Mouse (Mus musculus): Measurements from ENCODE around the gene Dlx6. TPM values are rescaled to one million over a fixed set of nuclear protein-coding genes. Genes with fewer than 3 reads are reported as not detected.

The Dlx6 gene
- total RNA-seq, 2 experiments from 2014 or later: 0.42 TPM; not detected in 1

- no peak for DNase-seq (ENCODE audit: low spot score in 2 of 2)
Measured at GRCm38 (mm10) chr6:6859111-6859949, 3.8 kb upstream of the Dlx6 start.

DNA sequence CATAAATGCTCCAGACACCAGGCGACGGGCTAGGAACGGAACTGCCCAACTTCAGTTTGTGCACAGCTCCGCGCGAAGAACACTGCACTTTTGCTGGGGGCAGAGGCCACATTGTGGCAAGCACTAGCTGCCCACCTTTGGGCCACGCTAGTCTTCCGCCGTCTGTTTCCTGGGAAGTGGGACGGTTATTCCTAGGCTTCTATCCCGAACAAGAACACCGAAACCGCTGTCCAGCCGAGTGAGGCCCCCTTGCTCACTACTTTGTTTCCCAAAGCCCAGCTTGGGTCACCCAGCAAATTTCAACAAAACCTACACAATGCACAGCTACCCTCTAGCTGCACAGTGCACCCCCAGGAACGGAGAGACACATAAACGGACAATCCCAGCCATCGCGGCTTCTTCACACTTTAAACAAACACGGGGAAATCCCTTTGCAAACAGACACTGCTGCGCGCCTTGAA, 3.2 kb upstream of the Dlx6 start:
- DNase-seq (ENCODE audit: low spot score in 2 of 2): no peak

DNA sequence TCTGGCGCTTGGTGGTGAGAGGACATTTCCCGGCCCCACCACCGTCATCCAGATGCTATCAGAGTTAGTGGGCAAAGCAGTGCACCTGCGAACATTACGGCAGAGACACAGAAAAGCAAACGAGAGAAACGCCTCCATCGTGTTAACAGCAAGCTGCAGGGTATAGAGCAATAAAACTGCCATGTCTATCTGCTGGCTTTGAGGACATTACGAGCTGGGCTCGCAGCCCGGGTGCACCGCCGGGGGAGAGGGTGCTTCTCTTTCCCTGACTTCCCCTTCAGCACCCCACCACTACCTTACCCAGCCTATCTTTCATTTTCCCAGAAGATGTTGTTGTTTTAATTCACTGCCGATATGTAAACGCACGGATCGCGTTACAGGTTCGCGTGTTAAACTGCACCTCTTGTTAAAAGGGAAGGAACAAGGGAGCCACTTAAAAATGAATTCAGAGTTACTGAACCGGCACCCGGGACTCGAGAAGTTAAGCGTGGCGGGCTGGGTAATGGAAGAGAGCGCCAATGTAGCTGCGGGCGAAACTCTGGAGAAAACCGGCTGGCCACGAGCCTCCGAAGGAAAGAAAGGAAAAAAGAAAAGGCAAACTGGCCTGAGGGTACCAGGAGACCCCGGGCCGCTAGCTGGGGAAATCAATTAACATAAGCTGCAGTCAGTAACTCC, 2.6 kb upstream of the Dlx6 start:
- no peak for DNase-seq (ENCODE audit: low spot score in 2 of 2)

DNA sequence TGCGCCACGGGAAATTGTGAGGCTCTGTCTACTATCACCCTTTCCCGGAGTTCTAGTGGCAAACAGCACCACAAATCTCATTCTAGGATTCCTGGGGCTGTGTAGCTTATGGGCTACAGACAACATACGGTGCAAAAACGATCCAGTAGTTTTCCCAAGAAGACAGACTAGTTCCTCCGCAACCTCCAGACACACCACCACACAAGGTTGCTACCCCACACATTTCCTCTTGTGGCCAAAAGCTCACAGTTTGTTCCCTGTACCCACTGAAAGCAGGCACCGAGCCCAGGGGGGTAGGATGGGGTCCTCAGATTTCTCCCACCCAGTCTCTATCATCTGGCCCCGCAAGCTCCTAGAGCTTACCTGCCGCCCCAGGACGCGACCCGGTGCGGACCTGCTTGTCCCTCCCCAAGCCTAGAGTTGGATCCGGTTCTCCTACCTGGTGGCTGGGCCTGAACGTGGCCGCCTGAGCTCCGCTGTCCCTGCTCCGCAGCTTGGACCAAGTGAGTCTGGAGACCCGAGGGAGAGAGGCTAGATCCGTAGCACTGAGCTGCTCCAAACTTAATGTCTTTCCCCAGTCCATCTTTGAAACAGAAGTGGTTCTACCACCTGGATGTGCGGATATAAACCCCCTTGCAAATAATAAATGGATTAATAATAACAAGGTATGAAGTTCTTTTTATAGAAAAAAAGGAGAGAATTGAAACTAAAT, 1.9 kb upstream of the Dlx6 start:
- DNase-seq (ENCODE audit: low spot score in 2 of 2): no peak

DNA sequence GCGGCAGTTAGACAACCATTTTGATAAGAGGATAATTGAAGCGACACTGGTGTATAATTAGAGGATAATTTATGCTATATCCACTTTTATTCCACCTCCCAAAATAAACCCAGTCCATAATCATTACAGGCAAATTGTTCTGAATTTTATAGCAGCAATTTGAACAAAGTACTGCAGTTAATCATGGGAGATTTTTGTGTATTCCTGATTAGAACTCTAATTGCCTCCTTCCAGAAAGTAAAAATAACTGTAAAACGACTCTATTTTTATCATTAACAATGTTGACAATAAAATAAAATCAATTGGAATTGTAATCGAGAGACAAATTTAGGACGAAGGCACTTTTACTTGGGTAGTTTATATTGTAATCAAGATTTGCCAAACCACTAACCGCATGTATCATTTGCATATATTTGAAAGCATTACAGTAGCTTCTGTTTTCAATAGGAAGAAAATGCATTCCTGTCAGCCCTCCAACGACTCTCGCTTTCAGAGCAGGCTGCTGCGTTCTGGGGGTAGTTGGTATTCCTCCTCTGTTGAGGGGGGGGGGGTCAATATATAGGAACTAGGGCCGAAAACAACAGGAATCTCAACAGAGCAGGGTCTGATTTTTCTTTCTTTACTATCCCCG, 1.2 kb upstream of the Dlx6 start:
- DNase-seq (ENCODE audit: low spot score in 2 of 2): no peak

DNA sequence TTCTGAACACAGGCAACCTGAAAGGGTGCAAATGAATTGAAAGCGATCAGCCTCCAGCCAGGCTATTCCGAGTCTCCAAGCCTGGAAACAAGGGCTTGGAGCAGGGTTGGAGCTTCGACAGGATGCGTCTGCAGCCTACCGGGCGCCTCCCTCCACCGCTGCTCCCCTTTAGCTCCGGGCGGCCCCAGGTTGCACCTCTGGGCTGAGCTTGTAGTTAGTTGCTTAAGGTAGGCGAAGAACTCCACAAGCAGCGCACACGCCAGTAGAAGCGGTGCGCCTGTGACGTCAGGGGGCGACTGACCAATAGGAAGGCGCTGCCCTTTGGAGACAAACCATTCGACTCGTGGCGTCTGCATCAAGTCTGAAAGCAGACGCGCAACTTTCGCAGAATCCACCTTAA, 523 bp upstream of the Dlx6 start:
- no peak for DNase-seq (ENCODE audit: low spot score in 2 of 2)

DNA sequence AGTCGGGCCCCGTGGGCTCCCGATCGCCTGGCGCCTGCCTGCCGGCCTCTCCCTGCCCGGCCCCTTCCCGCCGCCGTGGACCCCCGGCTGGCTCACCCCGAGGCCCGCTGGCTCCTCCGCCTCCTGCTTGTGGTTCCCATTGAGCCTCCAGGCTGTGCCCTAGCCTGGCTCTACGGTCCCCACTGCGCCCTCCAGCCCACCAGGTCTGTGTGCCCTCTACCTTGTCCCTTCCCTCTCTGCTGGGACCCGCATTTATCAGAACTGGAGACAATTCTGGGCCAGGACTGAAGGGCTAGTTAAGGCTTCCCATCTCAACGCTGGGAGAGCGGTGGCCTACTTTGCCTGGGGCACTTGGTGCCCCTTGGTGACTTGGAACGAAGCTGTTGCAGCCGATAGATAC, 821 bp downstream of the Dlx6 start:
- no peak for DNase-seq (ENCODE audit: low spot score in 2 of 2)

- no peak for DNase-seq (ENCODE audit: low spot score in 2 of 2)
Measured at GRCm38 (mm10) chr6:6864441-6865440, 1.6 kb downstream of the Dlx6 start.

- DNase-seq (ENCODE audit: low spot score in 2 of 2): no peak
Measured at GRCm38 (mm10) chr6:6867031-6867430, 3.9 kb downstream of the Dlx6 start.

DNA sequence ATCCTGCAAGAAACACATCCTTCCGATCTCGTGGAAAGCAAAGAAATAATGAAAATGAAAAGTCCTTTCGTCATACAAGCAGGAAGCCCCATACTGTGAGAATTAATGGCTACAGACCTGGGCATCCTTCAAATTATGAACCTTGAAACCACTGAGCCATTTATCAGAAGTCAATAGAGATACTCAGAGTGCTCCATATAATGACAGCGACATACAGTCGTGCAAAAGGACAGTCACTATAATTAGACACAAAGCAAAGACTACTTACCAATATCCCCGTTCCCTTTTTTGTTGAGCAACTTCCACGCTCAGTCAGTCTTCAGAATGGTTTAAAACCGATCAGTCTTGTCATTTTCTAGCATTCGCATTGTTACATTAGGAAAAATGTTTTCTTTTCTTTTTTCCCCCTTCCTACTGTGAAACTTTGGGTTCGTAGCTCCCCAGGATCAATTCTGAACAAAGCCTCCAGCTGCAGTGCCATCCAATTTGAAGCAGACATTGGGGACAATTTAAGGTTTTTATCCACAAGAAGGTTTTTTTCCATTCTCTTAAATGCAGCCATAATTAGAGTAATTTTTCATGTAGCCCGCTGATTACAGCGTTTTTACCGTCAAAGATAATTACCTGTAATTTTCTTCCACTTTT, 6.0 kb downstream of the Dlx6 start:
- DNase-seq (ENCODE audit: low spot score in 2 of 2): no peak

GRCm38 (mm10) chr6:6869961-6870800, 7.0 kb downstream of the Dlx6 start:
- DNase-seq (ENCODE audit: low spot score in 2 of 2): no peak

DNA sequence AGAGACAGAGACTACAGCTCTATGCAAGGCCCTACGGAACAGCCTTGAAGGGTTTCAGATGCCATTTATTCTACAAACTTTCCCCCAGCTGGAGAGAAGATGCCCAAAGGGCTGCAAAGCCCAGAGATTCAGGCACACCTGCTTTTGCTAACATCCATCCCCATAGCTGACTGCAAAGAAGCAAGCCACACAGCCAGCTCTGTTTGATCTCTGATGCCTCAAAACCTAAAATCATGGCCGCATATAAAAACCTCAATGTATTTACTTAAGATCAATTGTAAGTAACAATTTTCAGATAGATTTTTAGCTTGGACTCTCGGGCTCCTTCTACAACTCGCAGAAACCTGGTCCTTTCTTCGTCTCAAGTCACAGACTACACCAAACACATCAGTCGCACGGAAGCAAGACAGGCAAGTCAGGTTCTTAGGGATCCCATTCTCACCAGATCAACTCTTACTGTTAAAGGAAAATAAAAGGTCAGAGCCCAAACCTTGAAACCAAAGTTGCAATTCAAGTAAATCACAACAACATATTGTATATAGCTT, 7.8 kb downstream of the Dlx6 start:
- DNase-seq (ENCODE audit: low spot score in 2 of 2): no peak

GRCm38 (mm10) chr6:6871692-6872091, 8.6 kb downstream of the Dlx6 start:
- DNase-seq (ENCODE audit: low spot score in 2 of 2): no peak

GRCm38 (mm10) chr6:6872873-6873272, 9.7 kb downstream of the Dlx6 start:
- no peak for DNase-seq (ENCODE audit: low spot score in 2 of 2)

GRCm38 (mm10) chr6:6873476-6874072, 10.4 kb downstream of the Dlx6 start:
- DNase-seq (ENCODE audit: low spot score in 2 of 2): no peak

GRCm38 (mm10) chr6:6874073-6874771, 11.1 kb downstream of the Dlx6 start:
- no peak for DNase-seq (ENCODE audit: low spot score in 2 of 2)

- DNase-seq (ENCODE audit: low spot score in 2 of 2): no peak
Measured at GRCm38 (mm10) chr6:6875136-6875535, 12.0 kb downstream of the Dlx6 start.
